Mouse (Mus musculus): ENCODE measurements at regions not wholly inside any gene's neighbourhood (a gene's known extent, or its start where the extent isn't known, plus 50 kb on each side); places are given as distances from the start of the nearest gene placed in this dataset.

DNA sequence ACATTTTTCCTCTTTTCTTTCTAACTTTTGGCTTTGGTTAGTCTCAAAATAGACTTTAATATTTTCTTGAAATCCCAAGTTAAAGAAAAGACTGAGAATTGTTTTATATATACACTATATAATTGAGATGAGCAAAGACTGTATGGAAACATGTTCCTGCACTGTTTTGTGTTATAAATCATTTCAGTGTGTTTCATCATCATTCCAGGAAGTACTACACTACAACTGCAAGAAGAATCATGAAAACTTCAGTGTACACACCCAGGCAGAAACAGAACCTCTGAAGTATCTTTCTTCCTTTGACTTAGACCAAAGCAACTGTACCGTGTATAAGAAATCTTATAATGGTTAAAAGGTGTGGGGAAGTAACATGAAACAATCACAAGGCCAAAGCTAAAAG lies 816.2 kb downstream of the Efna5 start:
- no peak for TF ChIP-seq FOSL1 (IDR thresholded peaks at IDR 0.05; ENCODE audit: insufficient read depth, low read length, poor library complexity, severe bottlenecking)
- no peak for TF ChIP-seq CTCF (IDR thresholded peaks at IDR 0.05; ENCODE audit: control insufficient read depth, insufficient read depth, insufficient read length)
- TF ChIP-seq USF1 (IDR thresholded peaks at IDR 0.05; ENCODE audit: low read depth), result no peak
- no peak for TF ChIP-seq MYOD1 (IDR thresholded peaks at IDR 0.05; ENCODE audit: control insufficient read depth, insufficient read length, low read depth)
- TF ChIP-seq CEBPB (IDR thresholded peaks at IDR 0.05; ENCODE audit: low read depth), result no peak
